Mouse (Mus musculus) limb, embryonic 12.5 days (tissue): ENCODE results near the gene Cd300lf. TPM values are rescaled to one million over a fixed set of nuclear protein-coding genes. Genes with fewer than 3 reads are reported as not detected.

ENCODE experiments used
- ATAC-seq: fragments of 200-750 bp; cut with Nextera tagmentation; 2 replicates; pipeline ENCODE4 v1.8.0; 2017; ENCODE audit warnings: low read depth, moderate TSS enrichment; ENCODE audit not compliant: insufficient number of reproducible peaks, insufficient read depth, low FRiP score, low TSS enrichment
- H3K27ac ChIP-seq: fragments of 300-500 bp; sonication (generic); 2 replicates; pipeline ENCODE4 v1.5.1; 2016; ENCODE audit warnings: mild to moderate bottlenecking, moderate library complexity
- H3K27me3 ChIP-seq: fragments of 300-500 bp; sonication (generic); 2 replicates; pipeline ENCODE4 v1.6.1; 2016; ENCODE audit warnings: mild to moderate bottlenecking, moderate library complexity
- H3K36me3 ChIP-seq: fragments of 300-500 bp; sonication (generic); 2 replicates; pipeline ENCODE4 v1.6.1; 2016; ENCODE audit warnings: mild to moderate bottlenecking, moderate library complexity
- H3K4me1 ChIP-seq: fragments of 300-500 bp; sonication (generic); replicated peaks from 2 replicates; pipeline ENCODE4 v1.6.1; 2016
- H3K4me2 ChIP-seq: fragments of 300-500 bp; sonication (generic); 2 replicates; pipeline ENCODE4 v1.6.1; 2016; ENCODE audit warnings: mild to moderate bottlenecking, moderate library complexity
- H3K4me3 ChIP-seq: fragments of 300-500 bp; sonication (generic); replicated peaks from 2 replicates; pipeline ENCODE4 v1.5.1; 2016; ENCODE audit warnings: mild to moderate bottlenecking
- H3K9ac ChIP-seq: fragments of 300-500 bp; sonication (generic); replicated peaks from 2 replicates; pipeline ENCODE4 v1.6.1; 2016; ENCODE audit warnings: mild to moderate bottlenecking, moderate library complexity
- H3K9me3 ChIP-seq: fragments of 300-500 bp; sonication (generic); 2 replicates; pipeline ENCODE4 v1.6.1; 2016; ENCODE audit warnings: mild to moderate bottlenecking, moderate library complexity
- WGBS: fragments of 180-500 bp; shearing (Covaris S2); methylation state at CpG from one replicate; pipeline ENCODE4 v1.1.7; 2016; 5-methylcytosine and 5-hydroxymethylcytosine counted together
- polyA plus RNA-seq: library from polyadenylated mRNA; unstranded; fragments of >200 nt; fragmentation: Nextera tagmentation; extraction: Ambion mirVana; gene quantifications from 2 replicates; pipeline ENCODE4 v1.2.1, GENCODE M21; 2016

Cd300lf gene
- 0.26 TPM in 2 replicates for polyA plus RNA-seq

DNA sequence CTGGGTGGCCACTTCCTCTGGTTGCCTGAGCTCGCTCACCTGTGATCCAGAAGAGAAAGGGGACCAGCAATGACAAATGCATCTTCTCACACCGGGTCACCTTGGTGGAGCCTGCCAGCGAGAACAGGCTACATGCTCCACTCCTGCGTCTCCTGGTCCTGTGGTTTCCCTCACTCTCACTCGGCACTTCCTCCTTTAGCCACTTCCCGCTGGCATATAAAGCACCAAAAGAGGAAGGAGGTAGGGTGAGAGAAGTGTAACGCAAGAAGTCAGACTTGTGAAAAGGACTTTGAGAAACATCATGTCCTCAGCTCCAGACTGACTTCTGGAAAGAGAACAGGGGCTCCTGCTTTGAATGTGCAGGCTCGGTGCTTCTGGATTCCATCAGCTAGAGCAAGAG, at the start of gene Cd300lf:
Gene Cd300lf (minus strand): TSS at position 193 of the 400 bp plus-strand sequence.
- H3K4me2 ChIP-seq, result no peak within 1 kb of the TSS

DNA sequence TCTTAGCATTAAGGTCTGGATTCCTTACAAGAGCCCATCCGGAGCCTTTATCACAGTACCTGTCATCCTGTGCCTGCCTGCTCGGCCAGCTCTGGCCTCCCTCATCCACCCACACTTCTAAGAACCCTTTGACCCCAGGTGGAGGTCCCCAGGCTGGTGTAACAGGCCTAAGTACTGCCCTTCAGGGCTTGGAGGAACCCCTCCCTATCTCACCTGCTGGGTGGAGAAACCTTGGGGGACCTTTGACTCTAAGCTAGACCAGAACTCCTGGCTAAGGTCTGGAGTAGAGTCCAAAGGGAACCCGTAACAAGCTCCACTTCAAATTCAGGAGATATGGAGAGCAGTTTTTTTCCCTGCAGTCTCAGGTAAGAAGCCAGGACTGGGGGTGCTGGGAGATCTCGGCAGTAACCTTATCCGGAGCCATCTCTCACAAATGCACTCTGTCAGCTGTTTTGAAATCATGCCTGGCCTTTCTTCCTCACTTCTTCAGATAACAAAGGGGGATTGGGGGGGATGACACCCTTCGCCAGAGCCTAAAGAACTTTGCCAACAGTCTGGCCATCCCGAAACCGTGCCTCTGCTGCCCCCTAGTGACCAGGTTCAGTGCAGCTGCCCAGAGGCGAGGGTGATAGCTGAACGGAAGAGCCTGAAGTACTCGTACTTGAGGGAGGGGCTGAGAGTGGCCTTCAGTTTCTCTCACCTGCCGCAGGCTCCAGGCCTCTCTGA, 48.3 kb upstream of the Cd300lf start:
- Histone ChIP-seq H3K27ac (no peak overlapping the region), H3K4me2 (no peak overlapping the region), H3K4me1 (peaks cover 28% of the 10 kb centered on the region), H3K9me3 (no peaks in the 10 kb centered on the region), H3K36me3 (no peaks in the 10 kb centered on the region), H3K27me3 (no peaks in the 10 kb centered on the region), H3K9ac (no peak overlapping the region), H3K4me3 (no peak overlapping the region)
- WGBS, result 23% methylated on average over 12 of the region's 12 CpGs
- no peak for ATAC-seq

More for the DNA sequence above, at the start of gene Cd300lf:
- Histone ChIP-seq H3K36me3 (no peaks in the 10 kb centered on the region), H3K27me3 (no peaks in the 10 kb centered on the region), H3K4me1 (no peaks in the 10 kb centered on the region), H3K27ac (no peak within 1 kb of the TSS), H3K4me3 (no peak within 1 kb of the TSS), H3K9ac (no peak within 1 kb of the TSS), H3K9me3 (no peaks in the 10 kb centered on the region)
- ATAC-seq, result no peak
- whole genome bisulfite sequencing, result 82% methylated on average over 8 of the region's 8 CpGs

DNA sequence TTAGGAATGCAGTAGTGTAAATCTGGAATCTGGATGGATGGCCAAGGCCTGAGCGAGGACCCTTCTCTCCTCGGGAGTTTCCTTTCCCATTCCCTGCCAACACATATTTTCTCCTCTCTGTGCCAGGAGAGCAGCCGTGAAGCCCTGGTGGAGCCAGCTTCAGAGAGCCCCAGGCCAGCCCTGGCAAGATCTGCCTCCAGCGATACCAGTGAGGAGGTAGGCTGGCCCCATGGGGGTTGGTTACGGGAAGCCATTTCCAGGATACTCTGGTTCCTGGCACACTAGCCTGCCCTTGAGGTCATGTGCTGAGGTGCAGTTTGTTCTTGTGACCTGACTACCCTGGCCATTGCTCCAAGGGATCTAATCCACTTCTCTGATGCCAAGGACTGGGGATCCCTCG, 46.1 kb upstream of the Cd300lf start:
- H3K27ac ChIP-seq, result no peak overlapping the region
- H3K9ac ChIP-seq, result no peak overlapping the region
- no peaks in the 10 kb centered on the region for H3K9me3 ChIP-seq
- H3K4me1 ChIP-seq, result peaks cover 41% of the 10 kb centered on the region
- H3K27me3 ChIP-seq, result peaks cover 6% of the 10 kb centered on the region; the same call in 1 of the 2 replicates
- no peak overlapping the region for H3K4me2 ChIP-seq
- no peak overlapping the region for H3K4me3 ChIP-seq
- no peak for ATAC-seq
- WGBS, result 79% methylated on average over 6 of the region's 6 CpGs
- no peaks in the 10 kb centered on the region for H3K36me3 ChIP-seq

DNA sequence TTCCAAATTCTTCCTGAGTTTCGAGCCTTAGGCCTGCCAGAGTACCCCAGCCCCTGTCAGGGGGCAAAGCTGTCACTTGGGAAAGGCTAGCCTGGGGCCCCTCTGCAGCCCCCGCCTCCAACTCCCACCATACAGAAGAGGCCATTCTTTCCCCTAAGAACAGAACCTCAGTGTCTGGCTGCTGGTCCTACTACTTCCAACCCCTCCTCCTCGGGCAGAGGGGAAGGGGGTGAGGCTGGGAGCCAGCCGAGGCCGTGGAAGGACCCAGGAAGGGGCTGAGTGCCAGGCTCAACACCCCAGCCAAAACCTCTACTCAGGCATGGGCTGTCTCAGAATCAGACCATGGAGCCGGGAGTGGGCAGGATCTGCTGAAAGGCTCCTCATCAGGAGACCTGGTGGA, 45.4 kb upstream of the Cd300lf start:
- Histone ChIP-seq H3K9ac (no peak overlapping the region), H3K27ac (no peak overlapping the region), H3K27me3 (peaks cover 13% of the 10 kb centered on the region; the same call in 1 of the 2 replicates), H3K4me2 (no peak overlapping the region), H3K4me3 (no peak overlapping the region), H3K4me1 (peaks cover 48% of the 10 kb centered on the region), H3K9me3 (no peaks in the 10 kb centered on the region), H3K36me3 (no peaks in the 10 kb centered on the region)
- 66% methylated on average over 6 of the region's 6 CpGs for WGBS
- no peak for ATAC-seq

DNA sequence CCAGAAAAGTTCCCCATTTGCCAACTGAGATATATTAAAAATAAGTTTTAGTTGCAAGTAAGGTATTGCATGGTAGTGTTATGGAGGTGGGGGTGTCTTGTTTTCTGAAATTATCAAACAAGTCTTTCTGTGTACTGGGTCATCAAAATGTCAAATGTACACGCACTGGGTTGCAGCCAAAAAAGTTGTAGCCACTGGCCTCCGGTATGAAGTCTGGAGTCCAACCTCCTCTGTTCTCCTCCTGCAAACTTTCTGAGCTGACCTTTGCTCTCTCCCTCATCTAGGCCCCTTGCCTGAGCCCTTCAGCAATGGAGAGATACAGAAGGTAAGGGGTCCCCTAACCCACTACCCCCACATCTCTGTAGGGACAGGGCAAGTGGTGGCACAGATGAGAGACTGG, 45.0 kb upstream of the Cd300lf start:
- Histone ChIP-seq H3K9ac (no peak overlapping the region), H3K4me1 (peaks cover 52% of the 10 kb centered on the region), H3K27ac (no peak overlapping the region), H3K36me3 (no peaks in the 10 kb centered on the region), H3K9me3 (no peaks in the 10 kb centered on the region), H3K4me3 (no peak overlapping the region), H3K4me2 (no peak overlapping the region), H3K27me3 (peaks cover 17% of the 10 kb centered on the region; the same call in 1 of the 2 replicates)
- WGBS, result 81% methylated on average over 2 of the region's 2 CpGs
- no peak for ATAC-seq

DNA sequence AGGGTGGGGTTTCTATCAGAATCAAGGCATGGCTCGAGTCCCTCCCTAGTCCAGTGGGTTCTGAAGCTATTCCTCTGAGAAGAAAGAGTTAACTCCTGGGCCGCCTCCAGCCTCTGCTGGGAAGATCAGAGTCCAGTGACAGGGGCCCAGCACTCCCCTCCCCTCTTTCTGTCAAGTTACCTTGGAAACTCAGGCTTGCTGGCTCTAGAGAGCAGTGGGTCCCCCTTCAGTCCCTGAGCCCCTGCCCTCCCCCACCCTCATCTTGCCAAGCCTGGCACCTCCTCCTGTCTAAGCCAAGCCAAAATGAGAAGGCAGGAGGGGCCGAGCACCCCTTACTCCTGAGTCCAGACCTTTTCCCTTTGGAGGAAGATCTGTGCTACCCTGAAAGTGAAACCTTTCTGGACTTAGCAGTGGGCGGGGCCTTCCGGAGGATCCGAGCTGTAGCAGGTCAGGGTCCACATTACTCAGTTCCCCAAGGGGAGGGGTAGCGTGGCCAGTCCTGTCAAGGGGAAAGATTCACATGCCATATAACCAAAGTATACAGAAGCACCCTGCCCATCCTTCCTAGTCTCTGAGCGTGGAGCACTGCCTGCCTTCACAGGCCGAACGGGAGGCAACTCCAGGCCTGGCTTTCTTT, 43.9 kb upstream of the Cd300lf start:
- Histone ChIP-seq H3K27ac (peak overlapping the region; percentile 68; the same call in 1 of the 2 replicates), H3K4me2 (peak overlapping the region; percentile 11; the same call in 1 of the 2 replicates), H3K9me3 (no peaks in the 10 kb centered on the region), H3K9ac (0 out of 2 replicates have a peak overlapping the region, but pooled peaks have one; percentile 1), H3K4me3 (no peak overlapping the region), H3K4me1 (peaks cover 63% of the 10 kb centered on the region), H3K27me3 (peaks cover 24% of the 10 kb centered on the region), H3K36me3 (no peaks in the 10 kb centered on the region)
- 43% methylated on average over 10 of the region's 10 CpGs for WGBS
- ATAC-seq, result no peak

DNA sequence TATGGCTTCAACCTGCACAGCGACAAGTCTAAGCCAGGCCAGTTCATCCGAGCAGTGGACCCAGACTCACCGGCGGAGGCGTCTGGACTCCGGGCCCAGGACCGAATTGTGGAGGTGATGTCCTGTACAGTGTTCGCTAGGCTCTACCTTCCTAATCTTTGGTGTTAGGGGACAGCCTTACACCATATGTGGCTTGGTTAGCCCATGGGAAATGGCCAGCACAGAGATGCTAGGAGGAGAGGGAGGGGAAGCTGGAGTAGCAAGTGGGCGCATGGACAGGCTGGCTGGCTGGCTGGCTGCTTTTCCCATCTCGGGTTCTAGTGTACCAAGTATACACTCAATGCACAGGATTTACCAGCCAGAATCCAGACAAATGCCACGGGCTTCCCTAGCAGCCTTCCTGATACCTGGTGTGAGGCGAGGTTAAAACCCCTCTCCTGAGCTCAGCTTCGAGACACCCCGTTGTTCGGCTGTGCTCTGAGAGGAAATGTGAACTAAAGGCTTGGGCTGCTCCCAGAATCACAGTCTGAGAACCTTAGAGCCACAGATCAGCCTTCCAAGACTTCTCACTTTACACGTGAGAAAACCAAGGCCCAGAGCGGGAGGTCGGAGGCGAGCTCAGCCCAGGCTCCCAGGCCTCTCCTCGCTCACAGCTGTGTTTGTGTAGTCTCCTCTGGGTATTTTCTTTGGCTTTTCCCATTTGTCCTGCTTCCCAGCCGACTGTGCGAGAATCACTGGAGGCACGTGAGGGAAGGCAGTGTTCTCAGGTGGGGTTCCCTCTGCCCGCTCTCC, 42.8 kb upstream of the Cd300lf start:
- H3K4me3 ChIP-seq, result no peak overlapping the region
- no peak overlapping the region for H3K9ac ChIP-seq
- WGBS, result 65% methylated on average over 24 of the region's 24 CpGs
- ATAC-seq, result no peak
- peak overlapping the region; percentile 68 for H3K27ac ChIP-seq
- no peaks in the 10 kb centered on the region for H3K9me3 ChIP-seq
- peaks cover 32% of the 10 kb centered on the region for H3K27me3 ChIP-seq
- H3K4me2 ChIP-seq, result peak overlapping the region; percentile 11; the same call in 1 of the 2 replicates
- peaks cover 74% of the 10 kb centered on the region for H3K4me1 ChIP-seq
- no peaks in the 10 kb centered on the region for H3K36me3 ChIP-seq

DNA sequence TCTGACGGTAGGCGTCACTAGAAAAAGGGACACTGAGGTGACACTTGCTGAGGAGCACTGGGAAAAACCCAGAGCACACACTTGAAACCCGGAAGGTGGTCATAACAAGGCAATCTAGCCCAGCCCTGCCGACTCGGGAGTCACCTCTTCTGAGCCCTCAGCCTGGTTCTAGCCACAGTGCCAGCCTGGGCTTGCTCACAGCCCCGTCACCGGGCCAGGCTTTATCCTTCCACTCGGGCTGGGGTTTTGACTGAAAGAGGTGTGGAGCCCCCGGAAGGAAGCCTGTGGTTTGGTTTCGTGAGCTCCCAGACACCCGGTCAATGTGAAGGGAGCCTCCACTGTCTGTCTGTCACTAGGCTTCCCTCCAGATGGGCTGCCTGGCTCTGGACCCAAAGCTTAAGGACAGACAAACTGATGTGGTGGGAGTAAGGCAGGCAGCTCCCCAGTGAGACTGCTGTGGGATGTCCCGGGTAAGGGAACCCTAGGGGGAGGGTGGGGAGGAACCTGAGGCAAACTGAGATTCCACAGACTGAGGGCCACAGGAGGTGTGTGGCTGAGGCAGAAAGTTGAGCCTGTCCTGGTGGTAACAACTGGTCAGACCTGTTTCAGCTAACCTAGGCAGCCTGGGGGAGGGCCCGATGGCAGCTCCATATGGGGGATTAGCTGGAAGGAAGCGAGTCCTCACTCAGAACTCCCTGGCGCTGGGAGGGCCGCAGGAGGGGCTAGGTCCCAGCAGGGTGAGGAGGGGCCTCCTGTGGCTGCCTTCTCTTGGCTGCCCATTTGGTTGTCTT, 40.0 kb upstream of the Cd300lf start:
- Histone ChIP-seq H3K27ac (0 out of 2 replicates have a peak overlapping the region, but pooled peaks have one; percentile 1), H3K36me3 (no peaks in the 10 kb centered on the region), H3K9ac (no peak overlapping the region; the same call in 1 of the 2 replicates), H3K4me3 (no peak overlapping the region), H3K4me2 (peak overlapping the region; percentile 31; the same call in 1 of the 2 replicates), H3K27me3 (peaks cover 32% of the 10 kb centered on the region), H3K4me1 (peaks cover 77% of the 10 kb centered on the region), H3K9me3 (no peaks in the 10 kb centered on the region)
- no peak for ATAC-seq
- 9% methylated on average over 16 of the region's 16 CpGs for WGBS

DNA sequence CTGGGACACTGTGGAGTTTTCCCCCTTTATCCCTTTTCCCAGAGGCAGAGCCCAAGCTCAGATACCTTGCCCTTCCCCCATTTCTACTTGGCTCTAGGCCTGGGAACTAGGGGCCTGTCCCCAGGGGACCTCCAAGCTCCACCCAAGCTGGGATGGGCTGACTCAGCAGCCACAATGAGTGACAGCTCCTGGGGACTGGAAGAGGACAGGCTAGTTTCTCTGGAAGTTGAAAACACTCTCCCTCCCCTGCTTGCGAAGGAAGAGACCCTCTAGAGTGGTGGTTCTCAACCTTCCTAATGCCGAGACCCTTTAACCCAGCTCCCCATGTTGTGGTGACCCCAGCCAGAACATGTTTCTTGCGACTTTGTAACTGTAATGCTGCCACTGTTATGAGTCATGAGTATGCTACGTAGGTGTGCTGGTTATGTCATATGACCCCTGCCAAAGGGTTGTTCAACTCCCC, 39.1 kb upstream of the Cd300lf start:
- H3K4me2 ChIP-seq, result no peak overlapping the region
- no peak for ATAC-seq
- H3K9ac ChIP-seq, result no peak overlapping the region
- no peaks in the 10 kb centered on the region for H3K36me3 ChIP-seq
- H3K27ac ChIP-seq, result no peak overlapping the region
- H3K9me3 ChIP-seq, result no peaks in the 10 kb centered on the region
- peaks cover 32% of the 10 kb centered on the region for H3K27me3 ChIP-seq
- WGBS, result 43% methylated on average over 4 of the region's 4 CpGs
- peaks cover 71% of the 10 kb centered on the region for H3K4me1 ChIP-seq
- no peak overlapping the region for H3K4me3 ChIP-seq

DNA sequence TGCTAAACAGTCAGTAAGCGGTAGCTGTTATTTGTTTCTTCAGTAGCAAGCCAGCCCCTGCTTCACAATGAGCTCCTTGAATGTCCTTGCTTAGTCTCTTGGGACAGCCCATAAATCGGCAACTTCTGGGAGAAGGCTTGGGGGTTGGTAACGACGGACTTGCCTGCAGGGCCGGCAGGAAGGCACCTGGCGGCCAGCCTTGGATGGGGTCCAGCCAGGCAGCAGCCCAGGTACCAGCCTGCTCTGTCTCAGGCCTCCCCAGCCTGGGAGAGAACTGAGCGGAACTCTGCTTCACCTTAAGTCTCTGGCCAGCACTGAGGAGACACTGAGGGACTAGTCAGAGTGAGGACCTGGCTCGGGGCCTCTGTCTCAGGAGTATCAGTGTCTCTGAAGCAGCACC, 37.3 kb upstream of the Cd300lf start:
- H3K27ac ChIP-seq, result peak overlapping the region; percentile 50; the same call in 1 of the 2 replicates
- no peak for ATAC-seq
- H3K9ac ChIP-seq, result no peak overlapping the region
- whole genome bisulfite sequencing, result 16% methylated on average over 8 of the region's 8 CpGs
- H3K27me3 ChIP-seq, result peaks cover 38% of the 10 kb centered on the region
- no peaks in the 10 kb centered on the region for H3K9me3 ChIP-seq
- H3K4me1 ChIP-seq, result peaks cover 56% of the 10 kb centered on the region
- H3K4me2 ChIP-seq, result no peak overlapping the region; the same call in 1 of the 2 replicates
- no peak overlapping the region for H3K4me3 ChIP-seq
- no peaks in the 10 kb centered on the region for H3K36me3 ChIP-seq
